Mouse (Mus musculus) stomach, postnatal 0 days (tissue): ENCODE data around the gene Mfn1.

ENCODE experiments used
- CTCF ChIP-seq: IDR thresholded peaks from 2 replicates; pipeline ENCODE4 v1.5.1; 2016; ENCODE audit warnings: antibody characterized with exemption, low read depth, mild to moderate bottlenecking, moderate library complexity
- EP300 ChIP-seq: optimal IDR thresholded peaks from 2 replicates; pipeline ENCODE3; 2016; ENCODE audit warnings: antibody characterized with exemption

- TF ChIP-seq CTCF: no peak
- TF ChIP-seq EP300: no peak
These were observed 15.7 kb upstream of the Mfn1 start for GRCm38 (mm10) chr3:32513528-32513927.
